Mouse (Mus musculus) A20 (cell line): ENCODE measurements around the gene Wdr11.

Experiments used
- DNase-seq: peaks from one replicate; pipeline ENCODE4 v3.0.0-alpha.2; 2011; ENCODE audit warnings: low read depth, low spot score

The Wdr11 gene

GRCm38 (mm10) chr7:129591371-129592131 lies at the start of gene Wdr11:
Wdr11 (plus strand) TSS chr7:129591863.
- DNase-seq = peak; percentile 86

GRCm38 (mm10) chr7:129567541-129567940 lies 24.1 kb upstream of the Wdr11 start:
- DNase-seq = no peak

- no peak for DNase-seq
These were observed 23.3 kb upstream of the Wdr11 start for GRCm38 (mm10) chr7:129568338-129568737.

- peak; percentile 52 for DNase-seq
These were observed 17.2 kb upstream of the Wdr11 start for GRCm38 (mm10) chr7:129574471-129574870.

GRCm38 (mm10) chr7:129575110-129575784 lies 16.4 kb upstream of the Wdr11 start:
- no peak for DNase-seq

- no peak for DNase-seq
These were observed 576 bp downstream of the Wdr11 start for GRCm38 (mm10) chr7:129592132-129592745.

- no peak for DNase-seq
These were observed 5.5 kb downstream of the Wdr11 start for GRCm38 (mm10) chr7:129597186-129597585.

- DNase-seq = no peak
These were observed 14.6 kb downstream of the Wdr11 start for GRCm38 (mm10) chr7:129606291-129606690.

- no peak for DNase-seq
These were observed 29.5 kb downstream of the Wdr11 start for GRCm38 (mm10) chr7:129621141-129621540.

- DNase-seq = no peak
These were observed 38.7 kb downstream of the Wdr11 start for GRCm38 (mm10) chr7:129630351-129630750.

GRCm38 (mm10) chr7:129631453-129631852 lies 39.8 kb downstream of the Wdr11 start:
- no peak for DNase-seq

GRCm38 (mm10) chr7:129635898-129636640 lies 44.4 kb downstream of the Wdr11 start:
- no peak for DNase-seq

- no peak for DNase-seq
These were observed 45.3 kb downstream of the Wdr11 start for GRCm38 (mm10) chr7:129636992-129637391.

GRCm38 (mm10) chr7:129637906-129638475 lies 46.3 kb downstream of the Wdr11 start:
- DNase-seq = no peak

- no peak for DNase-seq
These were observed 47.3 kb downstream of the Wdr11 start for GRCm38 (mm10) chr7:129639006-129639405.

GRCm38 (mm10) chr7:129639833-129640232 lies 48.2 kb downstream of the Wdr11 start:
- no peak for DNase-seq

- no peak for DNase-seq
These were observed 51.6 kb downstream of the Wdr11 start for GRCm38 (mm10) chr7:129643290-129643689.

GRCm38 (mm10) chr7:129647798-129648197 lies 56.1 kb downstream of the Wdr11 start:
- peak; percentile 17 for DNase-seq

GRCm38 (mm10) chr7:129648938-129649337 lies 57.3 kb downstream of the Wdr11 start:
- DNase-seq = peak; percentile 72

- no peak for DNase-seq
These were observed 59.1 kb downstream of the Wdr11 start for GRCm38 (mm10) chr7:129650717-129651116.

GRCm38 (mm10) chr7:129651781-129652180 lies 60.1 kb downstream of the Wdr11 start:
- no peak for DNase-seq
